Comparison of ENCODE assay signal across 24 mouse cellular contexts in genomic region chr1:86210676-86211075, GRCm38 (mm10). TPM values are rescaled to one million over a fixed set of nuclear protein-coding genes. Genes with fewer than 3 reads are reported as not detected.
A peak's percentile ranks its signal among the peaks of the same experiment; 100 is the strongest.
DNase-seq lines count a peak whose midpoint lies in the region; ATAC-seq lines count a peak whose summit lies in the region.
"Had no signal": no experiment of that assay in that cellular context is flagged by ENCODE, and none has a peak within 500 bp of the region (broad histone marks: within the 10 kb centered on the region; RNA-seq: fewer than 3 reads in every experiment).

No protein-coding gene starts in this region.

- ATAC-seq in liver, embryonic 13.5 days (ENCODE audit: low read depth): no peak
- ATAC-seq in liver, embryonic 11.5 days (replicated peaks; ENCODE audit: low FRiP score): no peak
- ATAC-seq: activated CD4-positive, CD25-positive, alpha-beta regulatory T cell, adult 4 months; CD4-positive, CD25-positive, alpha-beta regulatory T cell, adult 4 months; forebrain, embryonic 13.5 days; forebrain, embryonic 15.5 days; forebrain, postnatal 0 days; Patski had no signal

- H3K4me1 ChIP-seq in liver, embryonic 13.5 days (replicated peaks): peaks cover 56% of the 10 kb centered on the region
- H3K4me1 ChIP-seq in liver, embryonic 11.5 days (replicated peaks; ENCODE audit: control insufficient read depth, insufficient read depth, low read length): peaks cover 20% of the 10 kb centered on the region
- H3K4me1 ChIP-seq: embryonic facial prominence, embryonic 10.5 days; embryonic facial prominence, embryonic 12.5 days; forebrain, embryonic 13.5 days; forebrain, embryonic 15.5 days had no signal

- WGBS in liver, embryonic 13.5 days (ENCODE audit: insufficient replicate concordance): 69% methylated on average over 7 of the region's 7 CpGs
- WGBS in liver, embryonic 11.5 days: 70% methylated on average over 7 of the region's 7 CpGs

- peaks cover 39% of the 10 kb centered on the region for H3K36me3 ChIP-seq in liver, embryonic 13.5 days
- H3K36me3 ChIP-seq in liver, embryonic 11.5 days (ENCODE audit: control insufficient read depth, insufficient read depth, low read length): no peaks in the 10 kb centered on the region; the same call in 1 of the 2 replicates

- H3K27ac ChIP-seq in liver, embryonic 13.5 days: peak overlapping the region; percentile 7; the same call in 1 of the 2 replicates
- no peak overlapping the region for H3K27ac ChIP-seq in liver, embryonic 11.5 days (ENCODE audit: low read depth, low read length)
- H3K27ac ChIP-seq: embryonic facial prominence, embryonic 10.5 days; embryonic facial prominence, embryonic 12.5 days; forebrain, embryonic 13.5 days; forebrain, embryonic 15.5 days had no signal

- H3K9me3 ChIP-seq in liver, embryonic 13.5 days (replicated peaks): no peaks in the 10 kb centered on the region
- no peaks in the 10 kb centered on the region for H3K9me3 ChIP-seq in liver, embryonic 11.5 days (ENCODE audit: control insufficient read depth, low read length)
- H3K9me3 ChIP-seq: embryonic facial prominence, embryonic 10.5 days; embryonic facial prominence, embryonic 12.5 days; forebrain, embryonic 13.5 days; forebrain, embryonic 15.5 days; G1E had no signal

- H3K4me2 ChIP-seq in liver, embryonic 13.5 days: no peak overlapping the region
- no peak overlapping the region for H3K4me2 ChIP-seq in liver, embryonic 11.5 days
- H3K4me2 ChIP-seq: embryonic facial prominence, embryonic 12.5 days; forebrain, embryonic 13.5 days; forebrain, embryonic 15.5 days had no signal

- no peaks in the 10 kb centered on the region for H3K27me3 ChIP-seq in liver, embryonic 13.5 days
- no peaks in the 10 kb centered on the region for H3K27me3 ChIP-seq in liver, embryonic 11.5 days (replicated peaks; ENCODE audit: control insufficient read depth, insufficient read depth, low read length)
- H3K27me3 ChIP-seq: CH12.LX; embryonic facial prominence, embryonic 12.5 days; forebrain, embryonic 13.5 days; forebrain, embryonic 15.5 days; Patski had no signal

- 0 out of 2 replicates have a peak overlapping the region, but pooled peaks have one; percentile 33 for H3K9ac ChIP-seq in liver, embryonic 13.5 days
- H3K9ac ChIP-seq in liver, embryonic 11.5 days (ENCODE audit: low read depth, low read length): no peak overlapping the region
- H3K9ac ChIP-seq: embryonic facial prominence, embryonic 12.5 days; forebrain, embryonic 13.5 days; forebrain, embryonic 15.5 days; forebrain, postnatal 0 days had no signal

- no peak for DNase-seq in liver, embryonic 13.5 days
- DNase-seq in liver, embryonic 11.5 days (ENCODE audit: low spot score): no peak
- peak; percentile 55 for DNase-seq in 416B (ENCODE audit: low read depth)
- peak; percentile 42 to 51 for DNase-seq in natural killer cell, adult 2 months (ENCODE audit: low spot score in 2 of 2)
- DNase-seq in testis, postnatal 10 days (ENCODE audit: low spot score): no peak
- DNase-seq: adrenal gland, adult 8-10 months; adrenal gland, postnatal 14 days; adrenal gland, postnatal 36 days; B cell, adult 2 months; cerebellum, adult 11-12 months; cerebellum, adult 2 months; cerebellum, adult 9-10 months; cerebellum, postnatal 10 days; cerebellum, postnatal 25 days; forebrain, postnatal 0 days had no signal

- H3K4me3 ChIP-seq in liver, embryonic 13.5 days (replicated peaks): no peak overlapping the region
- no peak overlapping the region for H3K4me3 ChIP-seq in liver, embryonic 11.5 days (ENCODE audit: low read depth, low read length)
- H3K4me3 ChIP-seq: embryonic facial prominence, embryonic 10.5 days; embryonic facial prominence, embryonic 12.5 days; forebrain, embryonic 13.5 days; forebrain, embryonic 15.5 days had no signal

RNA-seq across cellular contexts. Expression of gene Armc9, which starts 56.1 kb away (rescaled TPM):
- 11.7 and 12.8 TPM in 2 replicates for polyA plus RNA-seq in liver, embryonic 13.5 days (2015; fragmentation: Nextera tagmentation; extraction: Ambion mirVana)
- polyA plus RNA-seq in liver, embryonic 11.5 days (2014; fragmentation: Nextera tagmentation; extraction: Ambion mirVana): 20.9 and 28.7 TPM in 2 replicates

Comparison
In these comparisons a context has a peak if more than half of its experiments do, and no peak if none do; other contexts are left out.
1. DNase-seq: peak in 416B (single experiment) and natural killer cell, adult 2 months (2 of 2); none in liver, embryonic 13.5 days (single experiment), liver, embryonic 11.5 days (single experiment) and testis, postnatal 10 days (single experiment).